Mouse (Mus musculus) forebrain, embryonic 16.5 days (tissue): Measurements from ENCODE around the gene Inhbc. TPM values are rescaled to one million over a fixed set of nuclear protein-coding genes. Genes with fewer than 3 reads are reported as not detected.
A peak's percentile ranks its signal among the peaks of the same experiment; 100 is the strongest.
"Not testable (repeated sequence)": the region's sequence is repeated elsewhere in the genome, so short reads cannot be mapped to it uniquely, and the experiment has no call there.

Experiments
- ATAC-seq: fragments of 200-750 bp; cut with Nextera tagmentation; 2 replicates; pipeline ENCODE4 v1.8.0; 2017; ENCODE audit warnings: mild to moderate bottlenecking, moderate library complexity
- H3K27ac ChIP-seq: fragments of 300-500 bp; sonication (generic); 2 replicates; pipeline ENCODE4 v1.5.1; 2014; ENCODE audit warnings: low read length, control low read depth
- H3K27me3 ChIP-seq: fragments of 300-500 bp; sonication (generic); replicated peaks from 2 replicates; pipeline ENCODE4 v1.6.1; 2014; ENCODE audit warnings: low read length; ENCODE audit not compliant: control insufficient read depth, insufficient read depth
- H3K36me3 ChIP-seq: fragments of 300-500 bp; sonication (generic); 2 replicates; pipeline ENCODE4 v1.6.1; 2014; ENCODE audit not compliant: control insufficient read depth, insufficient read depth
- H3K4me1 ChIP-seq: fragments of 300-500 bp; sonication (generic); replicated peaks from 2 replicates; pipeline ENCODE4 v1.6.1; 2014; ENCODE audit warnings: low read length; ENCODE audit not compliant: control insufficient read depth, insufficient read depth
- H3K4me2 ChIP-seq: fragments of 300-500 bp; sonication (generic); 2 replicates; pipeline ENCODE4 v1.6.1; 2014; ENCODE audit warnings: mild to moderate bottlenecking, low read length, control low read depth
- H3K4me3 ChIP-seq: fragments of 300-500 bp; sonication (generic); replicated peaks from 2 replicates; pipeline ENCODE4 v1.5.1; 2014; ENCODE audit warnings: mild to moderate bottlenecking, low read length, control low read depth
- H3K9ac ChIP-seq: fragments of 300-500 bp; sonication (generic); replicated peaks from 2 replicates; pipeline ENCODE4 v1.6.1; 2014; ENCODE audit warnings: low read depth, low read length, control low read depth
- H3K9me3 ChIP-seq: fragments of 300-500 bp; sonication (generic); 2 replicates; pipeline ENCODE4 v1.6.1; 2016; ENCODE audit warnings: low read length; ENCODE audit not compliant: control insufficient read depth
- WGBS: fragments of 180-500 bp; shearing (Covaris S2); extraction: QIAGEN DNeasy Blood & Tissue Kit; methylation state at CpG from one replicate; pipeline ENCODE4 v1.1.7; 2014; 5-methylcytosine and 5-hydroxymethylcytosine counted together
- polyA plus RNA-seq: library from polyadenylated mRNA; unstranded; fragments of >200 nt; fragmentation: Nextera tagmentation; extraction: Ambion mirVana; gene quantifications from 2 replicates; pipeline ENCODE4 v1.2.1, GENCODE M21; 2015

Gene Inhbc
- polyA plus RNA-seq, 1 experiment from 2014 or later: not detected

- Histone ChIP-seq H3K36me3 (peaks cover 11% of the 10 kb centered on the region; the same call in 1 of the 2 replicates), H3K4me3 (no peak overlapping the region), H3K9me3 (no peaks in the 10 kb centered on the region), H3K27ac (no peak overlapping the region), H3K27me3 (no peaks in the 10 kb centered on the region), H3K4me1 (peaks cover 9% of the 10 kb centered on the region), H3K9ac (no peak overlapping the region), H3K4me2 (no peak overlapping the region)
- 80% methylated on average over 4 of the region's 4 CpGs for WGBS
- no peak for ATAC-seq
Measured at GRCm38 (mm10) chr10:127312858-127313257, 57.4 kb downstream of the Inhbc start.

- peak overlapping the region; percentile 75 for H3K27ac ChIP-seq
- peak overlapping the region; percentile 72 for H3K4me2 ChIP-seq
- H3K4me1 ChIP-seq: peaks cover 9% of the 10 kb centered on the region
- H3K36me3 ChIP-seq: peaks cover 16% of the 10 kb centered on the region; the same call in 1 of the 2 replicates
- ATAC-seq: peak; percentile 22
- no peaks in the 10 kb centered on the region for H3K27me3 ChIP-seq
- peak overlapping the region; percentile 55; the same call in 1 of the 2 replicates for H3K9ac ChIP-seq
- WGBS: under 1% methylated on average over 4 of the region's 4 CpGs
- no peaks in the 10 kb centered on the region for H3K9me3 ChIP-seq
- peak overlapping the region; percentile 77 for H3K4me3 ChIP-seq
Measured at GRCm38 (mm10) chr10:127312356-127312676, 57.9 kb downstream of the Inhbc start.

- Histone ChIP-seq H3K4me3 (peak within 1 kb of the TSS; percentile 77), H3K4me2 (peak within 1 kb of the TSS; percentile 91), H3K27ac (peak within 1 kb of the TSS; percentile 75), H3K4me1 (peaks cover 9% of the 10 kb centered on the region), H3K9ac (peak within 1 kb of the TSS; percentile 87), H3K27me3 (no peaks in the 10 kb centered on the region), H3K36me3 (peaks cover 22% of the 10 kb centered on the region), H3K9me3 (no peaks in the 10 kb centered on the region)
- peak; percentile 98 for ATAC-seq
- under 1% methylated on average over 65 of the region's 65 CpGs for WGBS
Measured at GRCm38 (mm10) chr10:127311476-127312355, 58.5 kb downstream of the Inhbc start, which contains the start of gene Mars. Gene Mars (minus strand): TSS chr10:127311786.

GRCm38 (mm10) chr10:127310523-127311475 is 59.4 kb downstream of the Inhbc start:
- H3K4me1 ChIP-seq: peaks cover 9% of the 10 kb centered on the region
- peak overlapping the region; percentile 77 for H3K4me3 ChIP-seq
- 38% methylated on average over 23 of the region's 23 CpGs for WGBS
- H3K27ac ChIP-seq: peak overlapping the region; percentile 64
- ATAC-seq: peak; percentile 6
- peak overlapping the region; percentile 87 for H3K9ac ChIP-seq
- no peaks in the 10 kb centered on the region for H3K27me3 ChIP-seq
- peak overlapping the region; percentile 91 for H3K4me2 ChIP-seq
- H3K9me3 ChIP-seq: no peaks in the 10 kb centered on the region
- H3K36me3 ChIP-seq: peaks cover 27% of the 10 kb centered on the region

- WGBS: 87% methylated on average over 3 of the region's 3 CpGs
- H3K9ac ChIP-seq, H3K27ac ChIP-seq, H3K4me1 ChIP-seq, H3K27me3 ChIP-seq, H3K9me3 ChIP-seq, ATAC-seq, H3K4me3 ChIP-seq, H3K4me2 ChIP-seq: not testable (repeated sequence)
- H3K36me3 ChIP-seq: peaks cover 38% of the 10 kb centered on the region
Measured at GRCm38 (mm10) chr10:127309167-127309566, 61.1 kb downstream of the Inhbc start.

Other genes starting within 250 kb of the Inhbc start
- gene Os9, start 249.3 kb downstream of the Inhbc start, polyA plus RNA-seq: 125 and 126 TPM in 2 replicates
- 41.5 and 45.8 TPM in 2 replicates for gene B4galnt1, start 205.2 kb downstream of the Inhbc start, polyA plus RNA-seq
- gene Slc26a10, start 189.8 kb downstream of the Inhbc start, polyA plus RNA-seq: 1.0 and 1.6 TPM in 2 replicates
- 32.3 and 33.0 TPM in 2 replicates for gene Arhgef25, start 180.3 kb downstream of the Inhbc start, polyA plus RNA-seq
- gene Dtx3, start 174.7 kb downstream of the Inhbc start, polyA plus RNA-seq: 179 and 224 TPM in 2 replicates
- gene Pip4k2c, start 158.8 kb downstream of the Inhbc start, polyA plus RNA-seq: 26.7 and 28.4 TPM in 2 replicates
- 98.9 and 106 TPM in 2 replicates for gene Kif5a, start 107.1 kb downstream of the Inhbc start, polyA plus RNA-seq
- gene Dctn2, start 104.1 kb downstream of the Inhbc start, polyA plus RNA-seq: 319 and 342 TPM in 2 replicates
- 10.2 and 15.3 TPM in 2 replicates for gene Mbd6, start 81.4 kb downstream of the Inhbc start, polyA plus RNA-seq
- 127 and 135 TPM in 2 replicates for gene Mars, start 58.6 kb downstream of the Inhbc start, polyA plus RNA-seq
- 0.49 and 1.2 TPM in 2 replicates for gene Arhgap9, start 48.5 kb downstream of the Inhbc start, polyA plus RNA-seq
- 1.3 and 1.4 TPM in 2 replicates for gene Gli1, start 28.5 kb downstream of the Inhbc start, polyA plus RNA-seq
- not detected in 2 replicates for gene Inhbe, start 16.0 kb downstream of the Inhbc start, polyA plus RNA-seq
- gene R3hdm2, start 9.9 kb upstream of the Inhbc start, polyA plus RNA-seq: 37.5 and 39.7 TPM in 2 replicates
- gene Stac3, start 131.3 kb upstream of the Inhbc start, polyA plus RNA-seq: 0.98 and 1.8 TPM in 2 replicates
- gene Ndufa4l2, start 144.5 kb upstream of the Inhbc start, polyA plus RNA-seq: 17.6 and 21.3 TPM in 2 replicates
- 78.9 and 80.4 TPM in 2 replicates for gene Shmt2, start 152.0 kb upstream of the Inhbc start, polyA plus RNA-seq
- gene Nxph4, start 164.1 kb upstream of the Inhbc start, polyA plus RNA-seq: 32.5 and 36.0 TPM in 2 replicates